Mouse (Mus musculus): ENCODE results near the gene Mllt10. TPM values are rescaled to one million over a fixed set of nuclear protein-coding genes. Genes with fewer than 3 reads are reported as not detected.

The Mllt10 gene
- 30.9 and 38.0 TPM in 2 replicates for polyA plus RNA-seq (2012; rRNA removed)

DNA sequence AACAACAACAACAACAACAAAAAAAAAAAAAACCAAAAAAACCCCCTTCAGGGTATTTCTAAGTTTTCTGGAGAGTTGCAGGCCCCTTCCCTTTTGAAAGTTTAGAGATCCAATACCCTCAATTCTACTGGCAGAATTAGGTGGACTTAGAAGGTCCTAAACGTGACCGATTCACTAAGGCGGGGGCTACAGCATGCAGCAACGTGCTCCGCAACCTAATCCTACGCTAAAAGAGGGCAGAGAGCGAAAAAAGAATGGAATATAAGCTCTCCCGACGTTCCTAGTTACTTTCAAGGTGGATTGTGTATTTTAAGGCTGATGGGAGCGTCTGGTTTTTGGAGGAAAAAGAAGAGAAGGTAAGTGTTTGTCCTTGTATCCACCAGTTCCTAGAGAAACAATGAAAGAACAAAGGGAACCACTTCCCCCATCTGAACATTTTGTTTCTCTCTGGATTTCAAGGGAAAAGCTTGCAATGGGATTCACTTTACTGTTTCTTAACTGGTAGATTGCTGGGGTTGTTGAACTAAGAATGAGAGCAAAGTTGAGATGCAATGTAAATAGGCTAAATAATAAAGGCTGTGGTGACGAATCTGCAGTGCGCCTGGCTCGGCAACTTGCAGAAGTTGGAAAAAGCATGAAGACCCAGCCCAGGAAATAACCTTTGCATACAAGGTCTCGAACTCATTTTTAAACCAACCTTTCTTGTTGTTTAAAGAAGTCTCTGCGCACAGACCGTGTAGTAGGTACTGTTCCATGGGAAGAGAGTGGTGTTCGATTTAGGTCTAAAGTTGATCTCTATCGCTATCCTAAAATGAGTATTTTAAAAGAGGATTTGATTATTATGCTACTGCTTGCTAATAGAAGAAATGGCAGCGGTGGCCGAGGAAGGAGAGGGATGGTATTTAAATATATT is at the start of gene Mllt10:
Mllt10 (plus strand) TSS at position 222 of the 913 bp plus-strand sequence.

DNA sequence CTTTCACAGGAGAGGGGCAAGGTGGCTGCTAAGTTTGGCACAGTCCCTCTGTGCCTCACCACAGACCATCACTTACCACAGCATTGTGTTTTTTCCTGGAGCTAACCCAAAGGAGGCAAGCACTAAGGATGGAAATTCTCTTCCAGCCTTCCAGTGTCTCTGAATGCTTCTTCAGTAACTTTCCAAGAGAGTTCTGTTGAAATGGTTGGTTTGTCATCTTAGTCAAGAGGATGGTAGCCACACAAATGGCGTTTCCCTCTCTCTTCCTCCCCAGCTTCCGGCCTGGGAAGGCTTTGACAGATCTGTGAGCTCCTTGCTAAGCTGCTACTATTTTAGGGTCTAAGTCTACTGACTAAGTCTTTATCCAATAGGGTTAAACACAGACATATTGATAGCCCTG is 17.5 kb upstream of the Mllt10 start, which contains the start of gene A930004D18Rik:
A930004D18Rik (minus strand) TSS at position 247 of the 400 bp plus-strand sequence.

DNA sequence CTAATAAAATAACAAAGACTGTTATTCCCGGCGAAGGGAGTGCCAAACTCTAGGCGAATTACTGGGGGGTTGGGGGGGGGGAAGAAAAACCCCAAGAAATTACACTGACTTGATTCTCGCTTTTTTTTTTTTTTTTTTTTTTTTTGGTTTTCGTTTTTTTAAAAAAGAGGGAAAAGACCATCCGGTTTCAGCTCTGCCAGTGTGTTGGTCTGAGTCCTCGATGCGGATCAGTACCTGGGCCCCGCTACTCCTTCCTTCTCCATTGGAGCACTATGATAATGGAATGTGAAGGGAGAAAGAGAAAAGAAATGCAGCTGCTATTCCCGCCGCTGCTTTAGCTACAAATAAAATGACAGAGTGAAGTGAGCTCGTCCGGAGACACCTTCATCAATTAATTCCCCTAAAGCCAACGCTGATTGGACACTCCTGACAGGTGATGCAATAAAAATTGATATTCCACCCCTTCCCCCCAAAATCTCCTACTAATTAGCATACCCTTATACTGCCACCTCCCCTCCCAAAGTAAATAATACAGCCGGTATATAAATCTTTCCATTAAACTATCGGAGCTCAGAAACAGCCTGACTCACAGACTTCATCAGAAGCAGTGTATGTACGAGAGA is 6.5 kb upstream of the Mllt10 start, which contains the start of gene Skida1:
Skida1 (minus strand) TSS at position 599 of the 623 bp plus-strand sequence.

Other genes starting within 250 kb of the Mllt10 start
- gene H2al2a, start 58.3 kb upstream of the Mllt10 start, polyA plus RNA-seq (2012; rRNA removed) = not detected in 2 replicates
- 2.1 and 2.3 TPM in 2 replicates for gene A930004D18Rik, start 17.5 kb upstream of the Mllt10 start, polyA plus RNA-seq (2012; rRNA removed)
- 11.0 and 11.3 TPM in 2 replicates for gene Skida1, start 6.2 kb upstream of the Mllt10 start, polyA plus RNA-seq (2012; rRNA removed)

Measured in central nervous system, embryonic 18 days (tissue).